Mouse (Mus musculus) brain, embryonic 14.5 days (tissue): Measurements from ENCODE around the gene Slc39a11.

Source experiments
- CTCF ChIP-seq: fragments of 200-500 bp; IDR thresholded peaks from 2 replicates; pipeline ENCODE4 v1.5.1; 2012; ENCODE audit warnings: inconsistent platforms, mild to moderate bottlenecking, moderate library complexity, borderline replicate concordance; ENCODE audit not compliant: insufficient read depth, insufficient read length; ENCODE audit errors: extremely low read depth
- POLR2A ChIP-seq: fragments of 200-500 bp; IDR thresholded peaks from 2 replicates; pipeline ENCODE4 v1.6.1; 2012; ENCODE audit warnings: mild to moderate bottlenecking, inconsistent platforms, borderline replicate concordance; ENCODE audit not compliant: poor library complexity, insufficient read depth, insufficient read length, severe bottlenecking; ENCODE audit errors: extremely low read depth

- TF ChIP-seq CTCF (no peak), POLR2A (no peak)
These were observed 375.8 kb downstream of the Slc39a11 start for GRCm38 (mm10) chr11:113274037-113274436.
